Mouse (Mus musculus): ENCODE data around the gene Zfp768. TPM values are rescaled to one million over a fixed set of nuclear protein-coding genes. Genes with fewer than 3 reads are reported as not detected.
A peak's percentile ranks its signal among the peaks of the same experiment; 100 is the strongest.
"Not testable (repeated sequence)": the region's sequence is repeated elsewhere in the genome, so short reads cannot be mapped to it uniquely, and the experiment has no call there.

Zfp768 gene
- 10 to 100 TPM; 26.8 to 34.5 TPM for total RNA-seq (2021)
- long read RNA-seq, experiment 1, transcript Zfp768-201 (2 exons, 2,356 nt), result major isoform, 40 of 46 reads
- long read RNA-seq, experiment 1, partial matches to known transcripts, result 6 of 46 reads
- long read RNA-seq, experiment 1, other reads (novel, unspliced or antisense), result 0 of 46 reads
- long read RNA-seq, experiment 2, transcript Zfp768-201 (2 exons, 2,356 nt), result major isoform, 35 of 49 reads
- long read RNA-seq, experiment 2, partial matches to known transcripts, result 0 of 49 reads
- long read RNA-seq, experiment 2, other reads (novel, unspliced or antisense), result 14 of 49 reads

GRCm38 (mm10) chr7:127345512-127346325 is at the start of gene Zfp768:
Zfp768 (minus strand) TSS chr7:127345589.
- peak; percentile 96 to 97 for DNase-seq (ENCODE audit: low spot score in 2 of 2)

- no peak for DNase-seq (ENCODE audit: low spot score in 2 of 2)
Measured at GRCm38 (mm10) chr7:127393944-127394333, 48.5 kb upstream of the Zfp768 start.

DNA sequence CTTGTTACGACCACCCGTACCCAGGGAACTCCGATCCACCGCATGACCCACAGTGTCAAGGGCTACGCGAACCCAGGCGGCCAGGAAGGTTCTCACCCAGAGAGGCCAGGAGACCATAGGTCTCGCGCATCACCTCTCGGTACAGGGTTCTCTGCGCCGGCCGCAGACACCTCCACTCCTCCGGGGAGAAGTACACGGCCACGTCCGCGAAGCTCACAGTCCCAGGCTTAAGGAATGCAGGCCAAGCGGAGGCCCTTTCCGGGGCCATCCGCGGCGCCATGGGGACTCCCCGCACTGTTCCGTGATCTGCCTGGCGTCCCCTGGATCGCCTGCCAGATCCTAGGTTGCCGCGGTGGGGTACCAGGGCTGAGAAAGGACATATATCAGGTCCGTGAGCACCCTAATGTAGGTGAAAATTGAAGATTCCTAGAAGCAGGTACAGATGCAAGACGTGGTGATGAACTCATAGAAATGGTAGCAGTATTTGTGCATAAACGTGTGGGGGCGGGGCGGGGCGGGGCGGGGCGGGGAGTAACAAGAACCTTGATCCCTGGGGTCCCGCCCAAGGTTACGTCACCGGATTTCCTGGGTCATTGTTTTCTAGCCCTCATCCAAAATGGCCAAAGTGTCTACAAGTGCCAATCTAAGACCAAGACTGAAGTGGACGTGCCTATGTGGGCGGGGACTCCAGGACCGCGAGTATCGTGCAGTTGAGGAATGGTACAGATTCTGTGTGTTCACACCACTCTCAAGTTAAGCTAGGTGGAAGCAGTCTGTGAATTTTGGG is 48.0 kb upstream of the Zfp768 start, which contains the start of gene E430018J23Rik:
Gene E430018J23Rik (minus strand): TSS at position 473 of the 787 bp plus-strand sequence.
- peak; percentile 90 to 94 for DNase-seq (ENCODE audit: low spot score in 2 of 2)

DNA sequence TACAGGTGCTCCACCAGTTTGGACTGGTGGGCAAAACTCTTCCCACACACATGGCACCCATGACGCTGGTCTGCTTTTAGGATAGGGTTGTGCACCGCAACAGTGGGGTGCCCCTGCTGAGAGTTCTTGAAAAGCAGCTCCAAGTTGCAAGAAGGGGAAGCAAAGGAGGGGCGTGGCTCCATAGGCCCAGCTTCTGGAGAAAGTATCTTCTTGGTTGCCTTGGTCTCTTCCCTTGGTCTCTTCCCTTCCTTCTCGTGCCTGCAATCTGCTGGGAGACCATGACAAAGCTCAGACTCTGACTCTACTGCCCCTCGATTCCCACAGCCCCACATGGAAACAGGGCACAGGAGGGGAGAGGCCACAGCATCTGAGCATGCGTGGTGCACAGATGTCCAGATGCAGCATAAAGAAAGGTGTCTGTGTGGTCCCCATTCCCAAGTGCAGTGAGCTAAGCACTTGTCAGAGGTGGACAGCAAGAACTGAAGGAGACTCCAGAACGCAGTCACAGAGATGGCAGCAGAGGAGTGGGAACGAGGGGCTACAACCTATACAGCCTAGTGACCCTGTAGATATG is 46.9 kb upstream of the Zfp768 start:
- no peak for DNase-seq (ENCODE audit: low spot score in 2 of 2)

- no peak for DNase-seq (ENCODE audit: low spot score in 2 of 2)
Measured at GRCm38 (mm10) chr7:127391538-127391937, 46.1 kb upstream of the Zfp768 start.

DNA sequence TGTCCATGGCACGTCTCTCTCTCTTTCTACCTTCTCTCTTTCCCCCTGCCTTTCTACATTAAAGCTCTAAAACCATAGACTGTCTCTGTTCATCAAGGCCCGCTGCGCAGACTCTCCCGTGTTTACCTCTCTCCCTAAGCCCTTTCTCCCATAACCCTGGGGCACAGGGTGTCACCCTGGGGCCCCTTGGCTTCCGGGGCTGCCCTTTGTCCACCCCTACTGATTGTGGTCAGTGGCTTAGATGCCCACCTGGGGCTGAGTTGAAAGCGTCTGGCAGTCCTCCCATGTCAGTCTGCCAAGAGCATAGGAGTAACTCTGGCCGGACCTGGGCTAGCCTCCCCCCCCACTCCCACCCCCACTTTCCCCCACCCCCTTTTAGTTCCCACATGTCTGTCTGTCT is 44.9 kb upstream of the Zfp768 start:
- DNase-seq (ENCODE audit: low spot score in 2 of 2), result no peak

GRCm38 (mm10) chr7:127388201-127388600 is 42.8 kb upstream of the Zfp768 start:
- not testable (repeated sequence) for DNase-seq (ENCODE audit: low spot score in 2 of 2)

DNA sequence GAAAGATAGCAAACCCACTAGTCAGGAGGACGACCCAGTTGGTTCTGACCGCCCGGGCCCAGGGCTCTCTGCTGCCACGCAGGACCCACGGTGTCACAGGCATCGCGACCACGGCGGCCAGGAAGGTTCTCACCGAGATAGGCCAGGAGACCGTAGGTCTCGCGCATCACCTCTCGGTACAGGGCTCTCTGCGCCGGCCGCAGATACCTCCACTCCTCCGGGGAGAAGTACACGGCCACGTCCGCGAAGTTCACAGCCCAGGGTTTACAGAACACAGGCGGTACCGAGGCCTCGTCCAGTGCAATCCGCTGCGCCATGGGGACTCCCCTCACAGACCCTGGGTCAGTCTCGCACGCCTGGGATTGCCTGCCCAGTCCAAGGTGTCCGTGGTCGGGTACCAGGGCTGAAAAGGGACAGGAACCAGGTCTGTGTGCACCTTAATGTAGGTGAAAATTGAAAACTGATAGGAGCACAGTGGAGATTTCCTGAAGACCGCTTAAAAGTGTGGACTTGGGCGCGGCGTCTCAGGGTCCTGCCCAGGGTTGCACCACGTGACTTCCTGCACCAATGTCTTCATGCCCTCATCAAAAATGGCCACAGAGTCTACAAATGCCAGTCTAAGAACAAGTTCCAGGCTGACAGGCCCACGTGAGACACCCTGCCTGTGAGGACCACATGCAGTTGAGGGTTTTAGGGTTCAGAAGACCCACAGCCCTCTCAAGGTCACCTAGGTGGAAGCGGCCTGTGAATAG is 41.4 kb upstream of the Zfp768 start, which contains the start of gene 9130019O22Rik:
Gene 9130019O22Rik (minus strand): TSS at position 526 of the 752 bp plus-strand sequence.
- peak; percentile 84 to 87 for DNase-seq (ENCODE audit: low spot score in 2 of 2)

DNA sequence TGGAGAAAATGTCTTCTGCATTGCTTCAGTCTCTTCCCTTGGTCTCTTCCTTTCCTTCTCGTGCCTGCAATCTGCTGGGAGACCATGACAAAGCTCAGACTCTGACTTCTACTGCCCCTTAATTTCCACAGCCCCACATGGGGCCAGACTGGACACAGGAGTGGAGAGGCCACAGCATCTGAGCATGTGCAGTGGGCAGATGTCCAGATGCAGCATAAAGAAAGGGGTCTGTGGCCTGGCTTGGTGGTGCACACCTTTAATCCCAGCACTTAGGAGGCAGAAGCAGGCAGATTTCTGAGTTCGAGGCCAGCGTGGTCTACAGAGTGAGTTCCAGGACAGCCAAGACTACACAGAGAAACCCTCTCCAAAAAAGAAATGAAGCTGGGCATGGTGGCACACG is 40.2 kb upstream of the Zfp768 start:
- not testable (repeated sequence) for DNase-seq (ENCODE audit: low spot score in 2 of 2)

- no peak for DNase-seq (ENCODE audit: low spot score in 2 of 2)
Measured at GRCm38 (mm10) chr7:127378310-127378921, 33.0 kb upstream of the Zfp768 start.

GRCm38 (mm10) chr7:127375271-127376245 is 30.2 kb upstream of the Zfp768 start, which contains the start of gene Zfp747:
Zfp747 (minus strand) TSS chr7:127376050.
- peak; percentile 88 to 89 for DNase-seq (ENCODE audit: low spot score in 2 of 2)

DNA sequence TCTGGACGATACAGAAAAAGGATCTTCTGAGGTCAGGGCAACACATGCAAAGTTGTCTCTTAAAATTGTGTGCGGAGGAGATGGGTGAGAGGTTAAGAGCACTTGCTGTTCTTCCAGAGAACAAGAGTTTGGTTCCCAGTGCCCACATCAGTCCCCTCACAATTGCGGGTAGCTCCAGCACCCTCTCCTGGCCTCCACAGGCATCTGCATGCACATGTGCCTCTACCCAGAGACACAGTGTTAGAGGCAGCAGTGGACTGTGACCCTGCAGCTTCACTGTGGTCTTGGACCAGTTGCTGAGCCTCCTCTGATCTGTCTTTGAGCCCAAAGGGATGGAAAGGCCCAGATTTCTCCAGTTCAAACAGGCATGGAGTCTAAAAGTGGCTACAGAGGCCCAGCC is 26.5 kb upstream of the Zfp768 start:
- DNase-seq (ENCODE audit: low spot score in 2 of 2), result not testable (repeated sequence)

GRCm38 (mm10) chr7:127371213-127371612 is 25.8 kb upstream of the Zfp768 start:
- DNase-seq (ENCODE audit: low spot score in 2 of 2), result no peak

DNA sequence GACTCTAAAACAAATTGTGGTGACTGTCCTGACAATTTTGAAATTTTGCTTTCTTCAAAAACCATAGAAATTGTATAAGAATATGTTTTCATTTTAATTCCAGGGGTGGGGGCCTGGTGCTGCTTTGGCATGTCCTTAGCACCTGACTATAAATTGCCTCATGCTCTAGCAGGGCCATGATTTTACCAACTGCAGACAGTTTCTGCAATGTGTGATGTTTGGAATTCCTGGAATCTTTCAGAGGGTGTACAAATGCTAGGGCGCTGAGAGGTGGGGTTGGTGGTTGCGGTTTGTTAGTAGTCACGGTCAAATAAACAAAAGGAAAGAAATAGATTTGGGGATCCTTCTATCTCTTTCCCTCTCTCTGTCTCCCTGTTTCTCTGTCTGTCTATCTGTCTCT is 20.9 kb upstream of the Zfp768 start:
- DNase-seq (ENCODE audit: low spot score in 2 of 2), result no peak

- DNase-seq (ENCODE audit: low spot score in 2 of 2), result no peak
Measured at GRCm38 (mm10) chr7:127364166-127364565, 18.8 kb upstream of the Zfp768 start.

DNA sequence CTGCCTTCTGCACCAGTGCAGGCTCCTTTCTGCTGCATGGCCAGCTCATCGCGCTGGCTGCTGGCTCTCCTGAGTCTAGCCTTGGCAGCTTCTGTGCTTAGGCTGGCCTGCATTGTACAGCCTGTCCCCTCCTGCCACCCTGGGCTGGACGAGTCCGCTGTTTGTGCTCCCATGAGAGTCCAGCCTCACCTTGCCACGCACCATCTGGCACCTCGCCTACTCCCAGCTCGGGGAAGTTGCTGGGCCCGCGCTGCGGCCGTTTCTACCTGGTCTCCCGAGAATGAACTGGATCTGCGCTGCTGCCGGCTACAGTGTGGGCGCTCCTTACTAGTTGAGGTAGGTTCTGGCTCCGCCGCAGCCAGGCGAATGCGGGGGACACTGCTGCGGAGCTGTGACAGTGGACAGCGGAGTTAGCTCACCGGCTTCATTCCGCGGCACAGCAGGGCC is 18.1 kb upstream of the Zfp768 start:
- DNase-seq (ENCODE audit: low spot score in 2 of 2), result no peak

- DNase-seq (ENCODE audit: low spot score in 2 of 2), result not testable (repeated sequence)
Measured at GRCm38 (mm10) chr7:127362418-127362817, 17.0 kb upstream of the Zfp768 start.

- no peak for DNase-seq (ENCODE audit: low spot score in 2 of 2)
Measured at GRCm38 (mm10) chr7:127361449-127361848, 16.1 kb upstream of the Zfp768 start.
